Mouse (Mus musculus) embryonic fibroblast, embryonic 13.5 days (primary cell): ENCODE results near the gene Oxa1l.

Experiments
- CTCF ChIP-seq: IDR thresholded peaks from 2 replicates; pipeline ENCODE4 v1.5.1; 2011; ENCODE audit warnings: mild to moderate bottlenecking, control low read depth, low read length, moderate library complexity, borderline replicate concordance; ENCODE audit not compliant: insufficient read depth
- POLR2A ChIP-seq: IDR thresholded peaks from 2 replicates; pipeline ENCODE4 v1.6.1; 2011; ENCODE audit warnings: low read depth, mild to moderate bottlenecking, control low read depth, low read length, moderate library complexity

DNA sequence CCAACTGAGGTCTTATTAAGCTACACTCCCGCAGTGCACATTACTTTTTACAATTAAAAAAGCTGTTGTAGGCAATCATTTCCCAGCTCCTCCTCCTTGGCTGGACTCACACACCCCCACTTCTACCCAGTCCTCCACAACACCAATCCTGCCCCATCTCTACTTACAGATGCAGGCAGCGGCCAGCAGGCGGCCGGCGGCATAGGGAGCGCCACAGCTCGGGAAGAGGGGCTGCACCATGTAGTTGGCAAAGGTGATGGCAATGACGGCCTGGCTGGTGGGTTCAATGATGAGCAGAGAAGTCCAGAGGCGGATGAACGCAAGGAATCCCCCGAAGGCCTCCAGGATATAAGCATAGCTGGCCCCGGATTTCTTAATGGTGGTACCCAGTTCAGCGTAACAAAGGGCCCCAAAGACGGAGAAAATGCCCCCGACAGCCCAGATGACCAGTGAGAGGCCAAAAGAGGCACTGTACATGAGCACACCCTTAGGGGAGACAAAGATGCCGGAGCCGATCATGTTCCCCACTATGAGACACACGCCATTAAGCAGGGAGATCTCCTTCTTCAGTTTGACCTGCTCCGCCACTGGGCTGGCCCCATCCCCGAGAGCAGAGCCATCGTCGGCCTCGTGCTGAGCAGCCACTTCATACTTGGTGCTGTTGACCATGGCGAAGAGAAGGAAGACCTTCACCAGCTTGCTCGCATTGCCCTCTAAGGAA lies 47.9 kb downstream of the Oxa1l start:
- no peak for TF ChIP-seq CTCF
- TF ChIP-seq POLR2A, result no peak
